Mouse (Mus musculus): ENCODE measurements around the gene Ssbp3.

The Ssbp3 gene

DNA sequence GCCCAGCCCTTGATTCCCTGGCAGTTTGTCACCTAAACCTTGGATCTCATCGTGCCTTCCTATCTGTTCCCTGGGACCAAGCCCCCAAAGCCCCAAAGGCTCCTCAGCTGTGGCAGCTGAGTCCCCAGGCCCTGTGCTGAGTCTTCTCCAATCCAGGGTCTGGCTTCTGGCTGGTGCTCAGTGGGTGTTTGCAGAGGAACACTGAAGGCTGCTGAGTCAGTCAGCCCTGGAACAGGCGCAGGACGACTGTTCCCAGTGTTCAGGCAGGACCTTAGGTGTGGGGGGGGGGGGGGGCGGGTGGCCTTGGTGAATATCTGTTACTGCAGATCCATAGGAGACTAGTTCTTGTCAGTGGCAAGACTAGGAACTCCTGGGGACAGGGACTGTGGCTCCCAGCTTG is 141.4 kb downstream of the Ssbp3 start:
- no peak for DNase-seq (ENCODE audit: low spot score in 2 of 2)

DNA sequence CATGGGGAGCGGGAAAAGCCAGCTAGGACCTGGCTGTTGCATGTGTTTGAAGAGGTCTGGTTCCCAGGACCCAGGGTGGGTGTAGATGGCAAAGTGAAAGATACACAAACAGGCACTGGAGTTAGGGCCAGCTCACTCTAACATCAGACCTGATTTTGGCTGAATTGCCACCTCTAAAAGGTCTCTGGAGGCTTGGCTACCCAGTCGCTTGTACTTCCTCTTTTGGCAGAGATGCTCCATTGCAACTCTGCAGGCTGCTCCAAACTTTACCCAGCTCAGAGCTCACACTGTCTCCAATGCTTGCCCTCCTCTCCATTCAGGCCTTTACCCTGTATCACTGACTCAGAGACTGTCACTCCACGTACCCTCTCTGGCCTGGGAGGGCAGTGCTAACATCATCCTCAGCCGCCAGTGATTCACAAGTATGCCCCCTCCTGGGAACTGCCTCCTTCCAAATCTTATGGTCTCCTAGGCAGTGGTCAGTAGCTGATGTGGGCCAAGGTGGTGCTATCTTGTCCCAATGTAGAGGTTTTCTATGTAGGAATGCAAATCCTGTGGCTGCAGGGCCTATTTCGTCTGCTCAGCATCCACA is 142.6 kb downstream of the Ssbp3 start:
- DNase-seq (ENCODE audit: low spot score in 2 of 2) = no peak

DNA sequence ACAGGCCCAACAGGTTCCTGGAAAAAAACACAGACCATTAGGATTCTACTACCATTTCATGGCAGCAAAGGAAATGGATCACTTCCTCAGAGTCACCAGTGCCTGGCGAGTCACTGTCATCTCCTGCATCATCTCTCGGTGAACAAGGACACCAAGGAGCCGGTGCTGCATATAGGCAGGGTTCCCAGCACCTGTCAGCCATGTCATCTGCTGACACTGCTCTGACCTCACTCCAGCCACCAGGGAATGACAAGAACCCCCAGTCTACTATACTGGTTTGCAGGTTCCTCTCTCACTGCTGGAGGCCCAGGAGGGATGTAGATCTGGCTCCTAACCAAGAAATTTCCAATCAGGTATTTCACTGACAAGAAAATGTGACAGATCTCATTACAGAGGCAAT is 145.6 kb downstream of the Ssbp3 start:
- DNase-seq (ENCODE audit: low spot score in 2 of 2) = no peak

DNA sequence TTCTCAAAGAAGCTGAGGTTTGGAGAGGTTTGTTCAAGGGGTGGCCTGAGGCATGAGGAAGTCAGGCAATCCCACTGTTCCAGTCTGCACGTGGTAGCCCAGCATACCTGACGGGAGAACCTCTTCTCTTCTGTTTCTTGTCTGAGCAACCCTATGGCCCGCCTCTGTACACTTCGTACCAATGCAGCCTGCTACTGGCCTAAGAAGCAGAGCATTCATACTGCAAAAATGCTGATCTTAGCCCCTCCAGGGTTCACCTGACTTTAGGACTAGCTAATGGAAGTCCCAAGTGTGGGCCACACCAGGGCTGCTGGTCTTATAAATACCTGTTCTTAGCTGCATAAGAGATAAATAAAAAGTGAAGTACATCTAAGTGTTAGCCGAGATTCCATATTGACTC is 147.8 kb downstream of the Ssbp3 start:
- no peak for DNase-seq (ENCODE audit: low spot score in 2 of 2)

- no peak for DNase-seq (ENCODE audit: low spot score in 2 of 2)
These were observed 148.3 kb downstream of the Ssbp3 start for GRCm38 (mm10) chr4:107058781-107059180.

- no peak for DNase-seq (ENCODE audit: low spot score in 2 of 2)
These were observed 151.1 kb downstream of the Ssbp3 start for GRCm38 (mm10) chr4:107061560-107061959.

DNA sequence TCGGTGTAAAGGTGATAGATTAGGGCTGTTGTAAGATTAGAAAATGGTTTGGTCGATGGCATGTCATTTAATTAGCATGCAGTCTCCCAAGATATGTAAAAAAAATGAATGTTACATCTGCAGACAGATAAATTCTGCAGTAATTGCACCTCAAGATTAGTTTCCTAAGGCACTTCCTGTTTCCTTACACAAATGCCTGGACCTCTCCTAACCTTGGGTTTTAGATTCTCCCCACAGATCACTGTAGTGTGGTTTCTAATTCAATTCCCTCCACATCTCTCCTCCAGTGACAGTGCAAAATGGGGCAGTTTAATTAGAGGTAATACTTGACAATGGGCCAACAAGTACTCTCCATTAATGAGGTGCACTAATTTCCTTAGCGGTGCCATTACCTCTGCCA is 152.7 kb downstream of the Ssbp3 start:
- DNase-seq (ENCODE audit: low spot score in 2 of 2) = no peak

DNA sequence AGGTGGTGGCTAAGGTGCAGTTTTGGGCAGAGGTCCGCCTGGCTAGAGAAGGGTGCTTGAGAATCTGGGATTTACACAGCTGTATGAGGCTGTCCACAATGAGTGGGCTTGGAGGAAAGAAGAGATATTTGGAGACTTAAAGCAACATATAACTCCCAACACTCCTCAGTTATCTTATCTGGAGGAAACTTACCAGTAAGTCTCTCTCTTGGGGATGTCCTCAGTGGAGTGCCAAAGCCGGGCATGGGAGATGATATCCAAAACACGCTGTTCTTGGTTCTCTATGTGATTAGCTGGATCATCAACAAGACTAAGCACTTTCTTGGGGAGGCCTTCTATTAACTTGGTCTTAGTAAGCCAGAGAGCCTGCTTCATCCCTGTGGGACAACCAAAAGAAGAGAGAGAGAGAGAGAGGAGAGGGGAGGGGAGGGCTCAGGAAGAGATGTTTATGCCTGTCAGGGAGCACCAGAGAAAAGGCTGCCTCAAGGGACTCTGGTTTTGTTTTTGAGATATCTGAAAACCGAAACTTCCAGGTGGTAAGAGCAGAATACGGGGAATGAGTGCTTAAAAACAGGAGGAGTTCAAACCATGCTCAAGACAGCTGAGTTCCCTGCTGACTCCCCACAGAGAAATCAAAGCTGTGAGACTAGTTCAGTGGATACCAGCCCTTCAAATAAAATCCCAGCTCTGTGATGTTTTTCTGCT is 154.0 kb downstream of the Ssbp3 start:
- no peak for DNase-seq (ENCODE audit: low spot score in 2 of 2)

GRCm38 (mm10) chr4:107066252-107067124 is 156.0 kb downstream of the Ssbp3 start, which contains the start of the genes Mrpl37 and Cyb5rl:
Gene Mrpl37, minus strand, starts transcription at chr4:107066868.
Gene Cyb5rl, plus strand, starts transcription at chr4:107066988.
- DNase-seq (ENCODE audit: low spot score in 2 of 2) = peak; percentile 95 to 96

DNA sequence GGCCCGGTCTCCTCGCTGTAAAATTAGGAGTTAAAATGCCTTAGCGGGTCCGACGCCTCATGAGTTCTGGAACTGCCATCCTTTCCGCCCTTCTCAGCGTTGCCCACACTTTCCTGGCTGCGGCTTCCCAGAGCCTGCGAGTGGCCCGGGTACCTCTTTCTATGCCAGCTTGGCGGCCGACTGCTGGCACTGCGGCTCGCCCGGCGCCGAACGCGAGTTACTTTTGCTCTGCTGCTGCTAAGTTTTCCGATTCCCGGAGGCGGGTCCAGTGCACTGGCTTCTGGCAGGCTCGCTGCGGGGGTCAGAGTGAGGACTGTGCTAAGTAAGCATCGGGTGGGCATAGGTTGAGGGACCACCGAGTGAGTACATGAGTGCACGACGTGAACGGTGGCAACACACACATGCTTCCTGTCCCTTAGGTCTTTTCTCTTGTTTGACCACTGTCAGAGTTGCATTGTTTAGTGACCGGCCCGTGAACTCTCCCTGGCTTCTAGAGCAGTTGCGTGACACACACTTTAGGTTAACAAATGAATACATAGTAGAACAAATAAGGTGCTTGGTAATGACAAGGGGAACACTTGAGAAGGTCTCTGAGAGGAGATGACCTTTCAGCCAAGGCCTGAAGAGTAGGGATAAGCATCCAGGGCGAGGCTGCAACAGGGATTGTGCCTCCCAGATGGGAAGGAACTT is 156.8 kb downstream of the Ssbp3 start:
- no peak for DNase-seq (ENCODE audit: low spot score in 2 of 2)

DNA sequence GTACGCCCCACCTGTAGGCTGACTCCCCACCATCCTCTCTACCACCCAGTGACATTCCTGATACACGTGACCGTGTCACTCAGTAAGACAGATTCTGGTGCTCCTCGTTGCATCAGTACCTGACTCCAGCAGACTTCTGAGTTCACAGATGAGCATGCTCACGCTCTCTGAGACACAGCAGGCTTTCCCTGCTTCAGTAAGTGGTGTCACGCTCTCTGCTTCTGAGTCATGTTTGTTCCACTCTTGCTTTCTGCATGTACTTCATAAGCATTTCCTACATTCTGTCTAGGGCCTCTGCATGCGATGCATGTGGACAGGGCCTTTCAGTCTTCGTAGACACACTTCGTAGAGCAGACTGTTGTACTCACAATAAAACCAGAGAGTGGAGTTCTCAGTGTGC is 161.8 kb downstream of the Ssbp3 start:
- no peak for DNase-seq (ENCODE audit: low spot score in 2 of 2)

DNA sequence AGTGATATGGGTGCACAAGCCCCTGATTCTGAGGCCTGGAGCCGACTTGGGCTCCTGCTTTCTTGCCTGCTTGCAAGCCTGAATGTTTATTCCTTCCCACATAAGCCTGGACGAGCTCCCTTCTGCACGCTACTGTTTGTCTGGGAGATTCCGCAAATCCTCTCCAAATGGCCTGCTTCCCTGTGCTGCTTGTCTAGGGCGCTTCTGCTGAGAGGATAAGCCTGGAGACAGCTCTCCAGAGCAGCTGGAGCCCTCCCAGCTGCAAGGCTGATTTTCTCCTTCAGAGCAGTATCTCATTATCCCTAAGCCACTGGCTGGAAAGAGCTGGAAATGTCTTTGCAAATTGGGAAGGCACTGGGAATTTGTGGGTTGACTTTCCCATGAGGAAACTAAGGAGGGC is 165.0 kb downstream of the Ssbp3 start:
- DNase-seq (ENCODE audit: low spot score in 2 of 2) = no peak

- no peak for DNase-seq (ENCODE audit: low spot score in 2 of 2)
These were observed 168.4 kb downstream of the Ssbp3 start for GRCm38 (mm10) chr4:107078894-107079293.

DNA sequence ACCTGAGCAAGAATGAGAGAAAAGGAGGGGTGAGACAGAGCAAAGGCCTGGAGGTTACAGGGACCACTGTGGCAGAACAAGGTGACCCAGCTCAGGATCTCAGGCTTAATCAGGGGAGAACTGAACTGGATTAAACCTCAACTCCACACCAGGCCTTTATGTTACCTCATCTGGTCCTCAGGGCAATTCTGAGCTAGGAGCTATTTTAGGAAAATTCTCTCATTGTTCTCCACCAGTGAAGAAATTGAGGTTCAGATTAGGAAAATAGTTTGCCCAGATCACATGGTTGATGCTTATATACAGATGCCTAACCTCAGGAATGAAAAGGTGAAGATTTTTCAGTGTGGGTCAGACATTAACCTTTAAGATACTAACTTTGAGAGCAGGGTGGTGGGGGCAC is 169.2 kb downstream of the Ssbp3 start:
- DNase-seq (ENCODE audit: low spot score in 2 of 2) = no peak

DNA sequence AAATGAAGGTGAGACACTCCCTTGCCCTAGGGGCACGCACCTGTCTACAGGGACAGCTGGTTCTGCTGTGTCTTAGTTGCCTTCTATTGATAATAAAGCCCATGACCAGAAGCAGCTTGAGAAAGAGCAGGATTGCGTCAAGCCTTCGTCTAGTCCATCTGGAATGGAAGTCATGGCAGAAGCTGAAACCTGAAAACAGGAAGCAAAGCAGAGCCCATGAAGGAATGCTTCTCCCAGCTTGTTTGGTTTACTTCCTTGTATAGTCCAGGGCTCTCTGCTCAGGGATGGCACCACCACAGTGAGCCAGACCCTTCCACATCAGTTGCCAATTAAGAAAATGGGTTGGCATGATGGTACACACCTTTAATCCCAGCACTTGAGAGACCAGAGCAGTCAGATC is 171.7 kb downstream of the Ssbp3 start:
- DNase-seq (ENCODE audit: low spot score in 2 of 2) = no peak

DNA sequence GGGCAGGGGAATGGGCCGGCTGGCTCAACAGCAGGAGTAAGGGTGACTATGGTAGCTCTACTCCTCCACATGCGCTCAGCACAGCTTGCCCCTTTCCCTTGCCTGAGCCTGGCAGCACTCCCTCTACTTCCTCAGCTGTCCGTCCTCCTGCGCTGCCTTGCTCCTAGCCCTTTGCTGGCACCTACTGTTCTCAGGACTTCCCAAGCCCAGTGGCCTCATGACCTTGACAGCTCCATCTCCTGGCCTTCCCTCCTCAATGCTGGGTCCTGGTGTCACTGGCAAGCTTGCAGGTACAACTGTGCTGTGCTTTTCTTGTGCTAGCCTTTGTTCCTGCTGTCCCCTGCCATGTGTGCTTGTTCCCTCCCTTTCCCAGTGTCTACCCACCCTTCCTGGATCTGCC is 172.6 kb downstream of the Ssbp3 start:
- no peak for DNase-seq (ENCODE audit: low spot score in 2 of 2)

DNA sequence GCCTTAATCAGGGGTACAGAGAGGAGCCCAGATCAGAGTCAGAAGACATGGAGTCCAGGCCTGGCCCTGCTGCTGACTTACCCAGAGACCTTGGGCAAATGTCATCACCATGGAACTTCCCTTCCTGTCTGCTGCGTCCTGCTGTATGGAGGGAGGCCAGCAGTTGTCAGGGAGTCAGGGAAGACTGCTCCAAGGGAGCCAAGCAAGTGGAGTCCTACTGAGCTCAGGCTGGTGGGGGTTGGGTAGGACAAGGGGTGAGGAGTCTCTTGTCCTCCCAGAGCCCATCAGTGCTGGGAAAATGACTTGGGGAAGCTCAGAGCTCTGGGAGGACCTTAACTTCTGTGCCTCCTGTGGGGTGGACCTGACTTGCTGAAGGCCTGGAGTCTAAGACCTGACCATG is 173.8 kb downstream of the Ssbp3 start:
- no peak for DNase-seq (ENCODE audit: low spot score in 2 of 2)

- DNase-seq (ENCODE audit: low spot score in 2 of 2) = no peak
These were observed 174.4 kb downstream of the Ssbp3 start for GRCm38 (mm10) chr4:107084858-107085257.

DNA sequence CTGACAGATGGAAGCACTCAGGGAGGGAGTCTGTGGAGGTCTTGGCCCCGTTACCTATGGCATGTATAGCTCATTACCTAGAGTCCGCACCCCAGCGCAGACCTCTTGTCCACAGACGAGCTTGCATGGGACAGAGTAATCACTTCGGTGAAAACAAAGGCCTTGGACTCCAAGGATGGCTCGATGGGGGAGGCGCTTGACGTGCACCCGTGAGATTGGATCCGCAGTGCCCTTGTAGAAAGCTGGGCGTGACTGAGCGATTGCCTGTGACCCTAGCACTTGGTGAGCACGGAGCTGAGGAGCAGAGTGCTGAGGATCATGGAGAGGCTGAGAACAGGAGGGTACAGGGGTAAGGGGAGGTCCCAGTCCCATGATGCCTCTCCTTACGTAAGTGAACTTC is 181.2 kb downstream of the Ssbp3 start:
- no peak for DNase-seq (ENCODE audit: low spot score in 2 of 2)

DNA sequence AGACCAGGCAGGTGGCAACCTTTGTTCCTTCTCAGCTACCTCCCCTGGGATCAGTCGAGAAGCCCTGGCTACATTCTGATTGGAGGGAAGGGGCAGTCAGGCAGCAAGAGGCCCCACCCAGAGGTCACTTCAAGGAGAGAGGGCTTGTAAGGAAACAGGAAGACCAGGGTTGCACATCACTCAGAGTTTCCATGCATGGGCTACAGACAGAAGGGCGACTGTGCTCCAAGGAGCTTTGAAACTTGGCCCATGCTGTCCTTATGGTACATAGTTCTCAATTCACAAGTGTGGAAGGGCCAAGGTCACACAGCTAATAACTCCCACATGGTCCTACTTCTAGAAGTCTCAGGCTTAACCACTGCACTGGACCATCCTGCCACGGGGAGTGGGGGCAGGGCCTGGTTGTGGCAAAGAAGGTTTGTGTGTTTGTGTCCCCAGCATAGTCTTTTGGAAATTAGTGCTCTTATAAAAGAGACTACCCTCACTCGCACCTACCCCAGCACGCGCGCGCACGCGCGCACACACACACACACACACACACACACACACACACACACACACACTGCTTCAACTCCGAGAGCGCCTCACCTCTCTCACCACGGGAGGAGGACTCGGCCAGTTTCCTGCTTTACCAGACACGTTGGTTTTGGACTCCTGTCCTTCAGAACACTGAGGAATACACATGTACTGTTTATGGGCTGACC is 184.1 kb downstream of the Ssbp3 start:
- DNase-seq (ENCODE audit: low spot score in 2 of 2) = no peak

DNA sequence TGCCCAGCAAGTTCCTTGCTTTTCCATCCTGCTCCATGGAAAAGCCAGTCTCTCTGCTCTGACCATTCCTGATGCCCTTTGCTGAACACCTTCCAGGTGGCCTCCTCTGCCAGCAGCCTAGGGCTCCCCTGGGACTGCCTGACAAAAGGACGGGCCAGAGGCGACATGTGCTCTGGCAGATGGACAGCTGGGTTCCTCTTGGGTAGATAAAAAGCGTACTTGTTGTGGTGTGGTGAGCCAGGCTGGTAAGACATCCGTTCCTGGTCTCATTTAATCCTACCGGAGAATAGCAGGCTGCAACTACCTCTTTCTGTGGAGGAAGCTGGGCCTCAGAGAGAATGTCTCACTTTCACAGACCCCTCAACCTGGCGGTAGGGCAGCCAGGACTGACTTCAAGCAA is 185.5 kb downstream of the Ssbp3 start:
- no peak for DNase-seq (ENCODE audit: low spot score in 2 of 2)
